Mouse (Mus musculus) CH12.LX (cell line): ENCODE data around the gene Chst5. TPM values are rescaled to one million over a fixed set of nuclear protein-coding genes. Genes with fewer than 3 reads are reported as not detected.

Source experiments
- DNase-seq: peaks from one replicate; pipeline ENCODE4 v3.0.0-alpha.2; 2013; ENCODE audit errors: extremely low read depth
- H3K27ac ChIP-seq: 2 replicates; pipeline ENCODE4 v1.5.1; 2012; ENCODE audit warnings: low read depth, mild to moderate bottlenecking, control low read depth, moderate library complexity; ENCODE audit not compliant: insufficient read depth
- H3K27me3 ChIP-seq: replicated peaks from 2 replicates; pipeline ENCODE3; 2012; ENCODE audit warnings: inconsistent platforms
- H3K36me3 ChIP-seq, 2 experiments: replicated peaks in 1 of 2; 2 replicates each; pipeline versions ENCODE3 to v1.6.1; 2012; ENCODE audit warnings: inconsistent platforms in 1 of 2, low read length in 1 of 2, mild to moderate bottlenecking in 1 of 2, mixed read lengths in 1 of 2, moderate library complexity in 1 of 2; ENCODE audit not compliant: control insufficient read depth in 1 of 2, insufficient read depth in 1 of 2
- H3K4me1 ChIP-seq, 2 experiments: 2 replicates each; pipeline ENCODE4 v1.6.1; 2012; ENCODE audit warnings: inconsistent platforms in 1 of 2, moderate library complexity in 1 of 2; ENCODE audit not compliant: insufficient read depth in 2 of 2, control insufficient read depth in 1 of 2
- H3K4me2 ChIP-seq: 2 replicates; pipeline ENCODE4 v1.6.1; 2012; ENCODE audit warnings: low read depth, mild to moderate bottlenecking, control low read depth; ENCODE audit not compliant: poor library complexity, insufficient read depth, severe bottlenecking
- H3K4me3 ChIP-seq, 3 experiments: fragments of 150-350 bp in 1 of 3; sonication (generic) in 1 of 3; replicated peaks in 1 of 3; 2 replicates each; pipeline versions ENCODE3 to v1.5.1; 2011 to 2012; ENCODE audit warnings: low read depth in 2 of 3, low read length in 2 of 3, mild to moderate bottlenecking in 2 of 3, moderate library complexity in 2 of 3, control low read depth in 1 of 3, improper control_type of control experiment in 1 of 3, inconsistent platforms in 1 of 3, mixed read lengths in 1 of 3; ENCODE audit not compliant: poor library complexity in 1 of 3
- H3K79me2 ChIP-seq: replicated peaks from 2 replicates; pipeline ENCODE4 v1.6.1; 2012; ENCODE audit warnings: mild to moderate bottlenecking, moderate library complexity; ENCODE audit not compliant: control insufficient read depth, poor library complexity, insufficient read depth, severe bottlenecking; ENCODE audit errors: extremely low read depth
- H3K9ac ChIP-seq: 2 replicates; pipeline ENCODE4 v1.6.1; 2012; ENCODE audit warnings: low read depth, mild to moderate bottlenecking, control low read depth, moderate library complexity; ENCODE audit not compliant: insufficient read depth
- H3K9me3 ChIP-seq: replicated peaks from 2 replicates; pipeline ENCODE3; 2012; ENCODE audit warnings: low read length, inconsistent platforms, mixed read lengths
- BHLHE40 ChIP-seq: IDR thresholded peaks from 2 replicates; pipeline ENCODE4 v1.6.1; 2011; ENCODE audit warnings: mild to moderate bottlenecking, low read depth, low read length, improper control_type of control experiment
- CHD1 ChIP-seq: IDR thresholded peaks from 2 replicates; pipeline ENCODE4 v1.6.1; 2012; ENCODE audit warnings: low read depth, low read length, improper control_type of control experiment, inconsistent platforms
- CHD2 ChIP-seq: IDR thresholded peaks from 2 replicates; pipeline ENCODE4 v1.6.1; 2011; ENCODE audit warnings: low read length, improper control_type of control experiment
- ELF1 ChIP-seq: IDR thresholded peaks from 2 replicates; pipeline ENCODE4 v1.6.1; 2014; ENCODE audit warnings: low read depth, mild to moderate bottlenecking, inconsistent platforms, low read length, improper control_type of control experiment
- EP300 ChIP-seq: IDR thresholded peaks from 2 replicates; pipeline ENCODE4 v1.6.1; 2011; ENCODE audit warnings: low read length, improper control_type of control experiment
- MEF2A ChIP-seq: IDR thresholded peaks from 2 replicates; pipeline ENCODE4 v1.6.1; 2014; ENCODE audit warnings: low read depth, mild to moderate bottlenecking, inconsistent platforms, low read length, improper control_type of control experiment, borderline replicate concordance
- MXI1 ChIP-seq: IDR thresholded peaks from 2 replicates; pipeline ENCODE4 v1.6.1; 2011; ENCODE audit warnings: mild to moderate bottlenecking, low read depth, low read length, improper control_type of control experiment
- NRF1 ChIP-seq: IDR thresholded peaks from 2 replicates; pipeline ENCODE4 v1.6.1; 2014; ENCODE audit warnings: low read depth, mild to moderate bottlenecking, inconsistent platforms, low read length, improper control_type of control experiment, moderate library complexity
- RAD21 ChIP-seq: IDR thresholded peaks from 2 replicates; pipeline ENCODE4 v1.6.1; 2011; ENCODE audit warnings: low read depth, mild to moderate bottlenecking, low read length, improper control_type of control experiment, moderate library complexity
- TBP ChIP-seq: conservative IDR thresholded peaks from 2 replicates; pipeline ENCODE4 v1.6.1; 2011; ENCODE audit warnings: low read depth, low read length, improper control_type of control experiment
- UBTF ChIP-seq: IDR thresholded peaks from 2 replicates; pipeline ENCODE4 v1.6.1; 2012; ENCODE audit warnings: low read depth, mild to moderate bottlenecking, inconsistent platforms, low read length, improper control_type of control experiment, moderate library complexity
- USF1 ChIP-seq: IDR thresholded peaks from 2 replicates; pipeline ENCODE4 v1.6.1; 2014; ENCODE audit warnings: low read depth, mild to moderate bottlenecking, inconsistent platforms, low read length, improper control_type of control experiment
- ZC3H11A ChIP-seq: IDR thresholded peaks from 2 replicates; pipeline ENCODE4 v1.6.1; 2012; ENCODE audit warnings: low read depth, mild to moderate bottlenecking, inconsistent platforms, low read length, improper control_type of control experiment
- dilution Hi-C: fragments of 300-500 bp; cut with MboI; formaldehyde crosslinking; loops from 2 replicates; pipeline ENCODE4 v1.14.3; 2020; ENCODE audit warnings: low sequenced_read_pairs; ENCODE audit not compliant: extremely low pct_unique_long_range_greater_than_20kb, extremely low pct_ligation_motif_present
- in situ Hi-C: fragments of 300-500 bp; cut with MboI; formaldehyde crosslinking; loops from 3 replicates; pipeline ENCODE4 v1.14.3; 2019; ENCODE audit warnings: low sequenced_read_pairs, low pct_ligation_motif_present, low pct_unique_long_range_greater_than_20kb, mixed read lengths
- polyA plus RNA-seq: library from polyadenylated mRNA; unstranded; fragments of >175 nt; gene quantifications from 2 replicates; pipeline ENCODE4 v1.2.1, GENCODE M21; 2012; ENCODE audit warnings: low read depth; ENCODE audit not compliant: insufficient read length
- total RNA-seq, 2 experiments: library from RNA; depleted of rRNA; stranded (reverse); fragments of 300-350 nt in 1 of 2; fragments of >200 nt in 1 of 2; gene quantifications; 2 replicates each; pipeline ENCODE4 v1.2.3; 2012 to 2014

Chst5 gene
- total and polyA plus RNA-seq, 3 experiments = not detected

DNA sequence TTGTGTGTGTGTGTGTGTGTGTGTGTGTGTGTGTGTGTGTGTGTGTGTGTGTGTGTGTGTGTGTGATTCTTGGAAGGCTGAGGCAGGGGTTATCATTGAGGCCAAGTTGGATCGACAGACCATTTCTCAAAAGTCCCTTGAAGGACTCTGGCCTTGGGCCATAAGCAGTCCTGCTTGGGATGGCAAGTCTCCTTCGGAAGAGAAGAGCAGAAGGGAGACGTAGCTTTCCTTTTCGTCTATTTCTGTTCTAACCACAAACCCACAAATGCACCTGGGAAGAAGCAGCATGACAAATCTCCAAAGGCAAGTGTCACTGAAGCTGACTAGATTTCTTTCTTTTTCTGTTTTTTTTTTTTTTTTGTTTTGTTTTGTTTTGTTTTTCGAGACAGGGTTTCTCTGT is 45.6 kb upstream of the Chst5 start:
- Histone ChIP-seq H3K79me2 (no peaks in the 10 kb centered on the region; the same call in 1 of the 2 replicates), H3K9me3 (no peaks in the 10 kb centered on the region), H3K27me3 (no peaks in the 10 kb centered on the region), H3K4me2 (no peak overlapping the region), H3K36me3 (peaks cover 52 to 82% of the 10 kb centered on the region in 2 experiments), H3K4me1 (peaks cover 0 to 16% of the 10 kb centered on the region in 2 experiments; a peak in 3 of 4 replicates), H3K27ac (no peak overlapping the region), H3K9ac (no peak overlapping the region), H3K4me3 (no peak overlapping the region)
- DNase-seq = no peak
- TF ChIP-seq MXI1 (no peak), EP300 (0 out of 2 replicates have a peak, but pooled peaks have one; percentile 9), MEF2A (peak; percentile 45; the same call in 1 of the 2 replicates)
- in situ Hi-C loops = no loop called here
- dilution Hi-C loops = no loop called here

DNA sequence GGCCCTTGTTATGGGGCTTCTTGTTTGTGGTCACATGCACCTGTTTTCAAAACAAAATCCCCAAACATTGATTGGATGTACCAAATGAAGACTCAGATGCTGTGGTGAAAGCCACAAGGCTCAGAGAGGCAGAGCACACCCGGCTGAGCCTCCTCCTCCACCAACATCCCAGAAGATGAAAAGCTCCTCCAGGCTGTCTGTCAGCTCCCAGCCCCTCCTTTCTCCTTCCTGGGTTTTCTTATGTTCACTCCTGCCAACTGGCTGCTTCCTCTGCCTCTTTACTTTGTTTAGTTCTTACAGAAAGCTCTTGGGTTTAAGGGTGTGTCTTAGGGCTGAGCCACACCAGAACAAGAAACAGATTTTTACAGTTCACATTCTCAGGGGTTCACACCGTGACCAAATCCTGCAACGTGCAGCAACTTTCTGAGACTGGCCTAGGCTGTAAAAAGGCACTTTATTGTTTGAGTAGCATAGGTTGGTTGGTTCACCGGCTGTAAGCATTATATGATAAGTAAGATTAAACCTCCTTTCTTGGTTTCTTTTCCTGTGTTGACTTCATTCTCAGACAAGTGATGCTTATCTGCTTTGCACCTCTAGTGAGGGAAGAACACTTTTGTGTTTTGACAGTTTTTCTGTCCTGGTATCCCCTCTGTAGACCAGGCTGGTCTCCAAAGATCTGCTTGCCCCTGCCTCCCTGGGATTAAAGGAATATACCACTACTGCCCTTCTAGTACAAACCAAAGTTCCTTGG is 44.8 kb upstream of the Chst5 start:
- in situ Hi-C loops (no loop called here), dilution Hi-C loops (no loop called here)
- no peak for DNase-seq
- Histone ChIP-seq H3K4me1 (peaks cover 0 to 23% of the 10 kb centered on the region in 2 experiments; a peak in 3 of 4 replicates), H3K79me2 (no peaks in the 10 kb centered on the region; the same call in 1 of the 2 replicates), H3K27me3 (no peaks in the 10 kb centered on the region), H3K9me3 (no peaks in the 10 kb centered on the region), H3K4me2 (no peak overlapping the region), H3K36me3 (peaks cover 53 to 80% of the 10 kb centered on the region in 2 experiments), H3K27ac (no peak overlapping the region), H3K9ac (no peak overlapping the region), H3K4me3 (no peak overlapping the region)
- TF ChIP-seq USF1 (no peak), CHD2 (no peak), UBTF (no peak)

- H3K4me2 ChIP-seq = no peak overlapping the region
- TF ChIP-seq NRF1 = no peak
- no peak for TF ChIP-seq BHLHE40
- no peak for TF ChIP-seq ELF1
- no peak for TF ChIP-seq TBP
- TF ChIP-seq RAD21 = no peak
- no peak for TF ChIP-seq CHD1
- no peak for TF ChIP-seq ZC3H11A
- H3K79me2 ChIP-seq = no peaks in the 10 kb centered on the region; the same call in 1 of the 2 replicates
Observed at GRCm38 (mm10) chr8:111951936-111952335, 41.7 kb upstream of the Chst5 start.

More at GRCm38 (mm10) chr8:111951936-111952335, 41.7 kb upstream of the Chst5 start:
- Histone ChIP-seq H3K9me3 (no peaks in the 10 kb centered on the region), H3K27ac (no peak overlapping the region), H3K27me3 (no peaks in the 10 kb centered on the region), H3K4me3 (no peak overlapping the region), H3K9ac (no peak overlapping the region), H3K4me1 (peaks cover 11 to 46% of the 10 kb centered on the region in 2 experiments), H3K36me3 (peaks cover 54 to 76% of the 10 kb centered on the region in 2 experiments)
- in situ Hi-C loops (no loop called here), dilution Hi-C loops (no loop called here)
- no peak for DNase-seq
